Mouse (Mus musculus) adrenal gland, postnatal 25 days (tissue): ENCODE measurements around the gene Srgap2. TPM values are rescaled to one million over a fixed set of nuclear protein-coding genes. Genes with fewer than 3 reads are reported as not detected.
A peak's percentile ranks its signal among the peaks of the same experiment; 100 is the strongest.

Experiments
- DNase-seq: peaks from one replicate; pipeline ENCODE4 v3.0.0; 2021; ENCODE audit warnings: mixed read lengths
- total RNA-seq: library from RNA; stranded (reverse); gene quantifications from 2 replicates; pipeline ENCODE4 v1.2.3, GENCODE M21; 2021

Gene Srgap2
- total RNA-seq, 1 experiment from 2014 or later = 29.5 TPM

DNA sequence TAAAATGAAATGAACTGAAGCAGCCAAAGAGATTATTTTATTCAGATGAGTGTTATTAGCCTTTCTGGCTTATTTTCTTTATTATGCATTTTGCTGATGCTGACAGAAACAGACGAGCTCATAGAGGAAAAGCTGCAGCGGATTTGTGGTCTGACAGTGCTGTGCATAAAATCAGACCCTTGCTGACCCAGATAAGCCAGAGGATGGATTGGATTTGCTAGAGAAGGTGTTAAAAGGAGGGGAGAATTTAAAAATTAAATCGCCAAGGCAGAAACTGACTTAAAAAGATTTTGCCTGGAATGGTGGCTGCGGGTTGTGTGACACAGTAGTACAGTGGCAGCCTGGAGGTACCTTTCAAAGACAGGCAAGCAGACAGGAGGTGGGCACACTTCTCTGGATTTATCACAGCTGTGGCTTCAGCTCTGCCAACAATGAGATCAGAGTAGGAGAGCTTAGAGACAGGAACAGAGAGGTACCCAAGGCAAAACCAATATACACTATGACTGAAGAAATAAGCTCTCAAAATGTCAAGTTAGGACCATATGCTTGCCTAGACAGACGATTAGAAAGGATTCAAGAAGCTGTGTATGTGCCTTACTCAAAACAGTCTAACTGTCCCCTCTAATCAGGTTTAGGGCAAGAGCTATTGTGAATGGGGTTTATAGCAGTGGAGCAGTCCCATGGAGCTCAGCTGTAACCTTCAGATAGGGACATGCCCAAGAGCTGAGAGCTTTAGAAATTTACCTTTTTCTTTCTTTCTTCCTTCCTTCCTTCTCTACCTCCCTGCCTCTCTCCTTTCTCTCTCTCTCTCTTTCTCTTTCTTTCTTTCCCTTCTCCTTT lies 109.1 kb downstream of the Srgap2 start:
- DNase-seq = no peak

DNA sequence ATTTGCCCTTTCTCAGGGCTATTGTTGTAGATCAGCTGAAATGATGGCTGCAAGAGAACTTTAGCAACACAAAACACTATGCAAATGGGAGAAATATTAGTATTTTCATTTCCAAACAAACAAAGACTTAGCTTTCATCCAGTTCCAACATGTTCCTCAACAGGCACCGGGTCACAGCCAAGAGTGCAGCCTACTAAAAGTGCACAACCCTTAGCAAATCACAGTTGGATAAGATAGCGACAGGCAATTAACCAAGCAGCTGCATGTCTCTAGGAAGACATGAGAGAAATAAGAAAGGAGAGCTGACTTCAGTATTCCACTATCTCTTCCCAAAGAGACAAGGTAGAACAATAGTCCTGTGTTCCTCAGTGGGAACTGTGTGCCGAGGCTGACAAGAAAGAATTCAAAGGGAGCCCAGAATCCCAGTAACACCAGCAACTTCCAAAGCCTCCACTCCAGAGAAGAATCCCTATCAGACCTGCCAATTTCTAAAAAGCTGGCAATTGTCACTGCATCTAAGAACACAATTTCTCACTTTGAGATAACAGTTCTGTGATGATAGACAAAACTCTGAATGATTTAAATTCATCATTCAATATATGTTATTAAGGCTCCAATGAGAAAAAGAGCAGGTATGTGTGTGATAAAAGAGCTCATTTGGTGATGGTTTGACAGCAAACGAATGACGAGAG lies 109.9 kb downstream of the Srgap2 start:
- no peak for DNase-seq

DNA sequence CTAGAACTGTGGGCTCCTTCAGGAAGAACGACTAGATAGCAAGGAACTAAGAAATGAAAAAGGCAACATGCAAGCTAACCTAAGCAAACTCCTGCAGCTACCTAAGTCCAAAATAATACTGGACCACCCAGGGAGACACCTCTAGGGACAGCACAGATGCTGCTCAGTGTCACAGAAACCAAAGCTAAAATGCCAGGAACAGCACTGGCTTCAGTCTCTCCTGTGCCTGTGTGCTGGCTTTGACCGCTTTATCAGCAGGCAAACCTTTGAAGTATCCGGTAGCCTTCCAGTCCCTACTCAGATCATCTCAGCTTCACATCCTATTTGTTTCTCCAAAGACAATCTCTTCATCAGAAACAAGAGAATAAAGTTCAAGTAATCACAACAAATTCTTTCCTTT lies 123.6 kb downstream of the Srgap2 start:
- no peak for DNase-seq

- no peak for DNase-seq
Measured at GRCm38 (mm10) chr1:131400844-131401243, 126.3 kb downstream of the Srgap2 start.

- no peak for DNase-seq
Measured at GRCm38 (mm10) chr1:131398181-131398580, 129.0 kb downstream of the Srgap2 start.

DNA sequence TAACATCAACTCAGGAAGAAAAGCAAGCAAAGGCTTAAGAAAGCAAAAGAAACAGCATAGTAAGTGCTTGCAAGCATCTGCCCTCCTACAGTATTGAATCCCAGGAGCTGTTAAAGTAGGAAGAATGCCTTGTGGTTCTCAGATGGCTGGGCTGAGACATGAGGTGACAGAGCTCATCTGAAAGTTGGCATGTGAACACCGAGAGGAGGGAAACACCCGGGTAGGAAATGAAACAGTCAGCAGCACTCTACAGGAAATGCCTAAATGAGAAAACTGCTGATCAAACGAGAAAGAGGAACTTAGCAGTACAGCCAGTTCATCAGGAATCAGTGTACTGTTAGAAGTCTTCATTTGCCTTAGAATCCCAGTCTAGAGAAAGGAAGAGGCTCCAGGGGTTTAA lies 142.7 kb downstream of the Srgap2 start:
- no peak for DNase-seq

DNA sequence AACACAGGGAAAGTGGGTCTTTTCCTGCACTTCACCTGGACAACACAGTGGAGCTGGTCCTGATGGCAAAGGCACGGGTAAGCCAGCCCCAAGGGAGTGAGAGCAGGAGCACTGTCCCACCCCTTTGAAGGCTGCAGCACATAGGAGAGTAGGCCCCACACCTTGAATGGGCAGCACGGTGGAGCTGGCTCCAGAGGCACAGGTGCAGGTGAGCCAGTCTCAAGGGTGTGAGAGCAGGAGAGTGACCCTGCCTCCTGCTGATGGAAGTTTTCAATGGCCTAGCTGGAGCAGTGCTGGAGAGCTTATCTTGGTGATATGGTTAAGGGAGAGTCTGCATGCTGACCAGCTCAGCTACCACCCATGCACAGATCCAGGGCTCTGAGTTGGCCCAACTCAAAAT lies 145.0 kb downstream of the Srgap2 start:
- DNase-seq = no peak

- no peak for DNase-seq
Measured at GRCm38 (mm10) chr1:131380254-131380653, 146.9 kb downstream of the Srgap2 start.

GRCm38 (mm10) chr1:131378914-131379474 lies 148.2 kb downstream of the Srgap2 start:
- no peak for DNase-seq

DNA sequence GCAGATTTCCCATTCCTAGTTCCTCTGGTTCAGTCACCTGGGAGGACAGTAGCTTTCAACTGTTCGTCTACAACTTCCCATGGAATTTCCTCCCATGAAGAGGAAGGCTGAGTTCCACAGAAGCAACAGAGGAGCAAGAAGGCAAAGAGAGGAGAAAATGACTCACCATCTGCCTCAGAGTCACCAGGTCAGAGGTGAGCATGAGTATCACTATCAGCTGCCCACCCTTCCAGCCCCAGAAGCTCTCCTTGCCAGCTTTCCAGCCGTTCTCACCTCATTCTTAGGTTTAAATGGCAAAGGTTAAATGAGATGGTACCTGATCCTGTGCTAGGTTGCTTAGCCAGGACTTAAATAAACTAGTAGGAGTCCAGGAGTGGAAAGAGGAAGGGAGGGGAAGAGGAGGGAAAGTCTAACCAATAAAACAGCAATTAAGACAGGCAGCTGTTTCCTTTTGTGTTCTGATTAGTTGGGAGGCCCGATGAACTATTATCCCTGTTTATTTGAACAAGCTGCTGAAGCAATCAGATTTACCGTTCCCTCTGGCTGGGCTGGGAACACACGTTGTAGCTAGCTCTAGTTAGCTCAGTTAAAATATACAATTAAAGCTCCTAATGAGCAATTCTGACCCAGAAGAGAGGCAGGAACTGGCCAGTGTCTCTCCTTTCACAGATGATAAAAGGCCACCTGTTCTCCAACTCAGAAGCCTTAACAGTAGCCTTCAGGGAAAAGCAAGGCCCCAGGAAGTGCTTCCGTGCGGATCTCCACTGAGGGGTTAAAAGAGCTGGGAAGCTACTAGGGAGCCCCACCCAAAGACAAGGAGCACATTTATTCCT lies 148.9 kb downstream of the Srgap2 start:
- DNase-seq = no peak

GRCm38 (mm10) chr1:131365832-131366231 lies 161.3 kb downstream of the Srgap2 start:
- DNase-seq = no peak

DNA sequence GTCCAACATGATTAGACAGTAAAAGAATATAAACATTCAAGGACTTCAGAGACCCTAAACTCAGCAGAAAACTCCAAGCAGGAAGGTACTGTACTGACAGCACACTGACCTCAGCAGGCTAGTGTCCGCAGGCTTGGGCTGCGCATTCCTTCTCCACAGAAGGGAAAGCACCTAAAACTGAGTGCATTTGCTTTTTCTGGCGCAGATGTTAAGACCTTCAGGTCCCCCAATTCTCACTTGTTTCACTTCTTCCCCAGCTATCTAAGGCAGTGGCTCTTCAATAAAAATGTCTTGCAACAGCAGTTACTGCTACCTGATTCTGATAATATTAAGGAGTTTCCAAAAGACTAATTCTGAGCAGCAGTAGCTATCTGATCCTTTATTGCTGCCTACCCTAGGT lies 162.7 kb downstream of the Srgap2 start:
- no peak for DNase-seq

DNA sequence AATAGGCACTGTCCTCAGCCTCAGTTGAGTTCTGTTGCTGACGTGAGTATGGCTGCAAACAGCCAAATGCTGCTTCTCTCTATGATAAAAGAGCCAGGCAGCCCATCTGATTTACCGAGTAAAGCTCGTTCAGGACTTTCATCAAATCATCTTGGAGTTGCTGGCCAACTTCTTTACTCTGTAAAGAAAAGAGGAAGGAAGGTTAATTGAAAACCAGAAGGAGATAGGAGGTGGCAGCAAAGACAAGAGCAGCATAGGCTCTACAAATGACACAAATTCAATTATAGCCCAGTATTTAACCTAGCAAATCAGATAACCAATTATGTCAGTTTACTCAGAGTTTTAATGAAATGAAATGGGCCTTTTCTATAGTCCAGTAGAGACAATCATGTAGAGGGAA lies 163.3 kb downstream of the Srgap2 start:
- no peak for DNase-seq

GRCm38 (mm10) chr1:131362089-131362488 lies 165.1 kb downstream of the Srgap2 start:
- DNase-seq = no peak

DNA sequence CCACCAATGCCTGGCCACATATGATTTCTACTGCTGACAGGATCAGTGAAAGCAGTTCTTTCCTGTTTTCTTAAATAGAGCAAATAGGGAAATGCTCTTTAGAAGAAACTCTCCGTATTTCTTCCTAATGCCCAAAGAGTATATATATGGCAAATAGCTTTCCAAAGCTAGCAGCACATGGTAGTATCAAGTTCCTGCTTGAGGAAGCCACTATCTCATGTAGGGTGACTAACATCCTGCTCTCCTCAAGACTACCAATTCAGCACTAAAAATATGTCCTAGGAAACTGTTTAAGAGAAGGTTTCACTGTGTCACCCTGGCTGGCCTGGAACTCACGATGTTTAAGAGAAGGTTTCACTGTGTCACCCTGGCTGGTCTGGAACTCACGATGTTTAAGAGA lies 166.4 kb downstream of the Srgap2 start:
- DNase-seq = no peak

DNA sequence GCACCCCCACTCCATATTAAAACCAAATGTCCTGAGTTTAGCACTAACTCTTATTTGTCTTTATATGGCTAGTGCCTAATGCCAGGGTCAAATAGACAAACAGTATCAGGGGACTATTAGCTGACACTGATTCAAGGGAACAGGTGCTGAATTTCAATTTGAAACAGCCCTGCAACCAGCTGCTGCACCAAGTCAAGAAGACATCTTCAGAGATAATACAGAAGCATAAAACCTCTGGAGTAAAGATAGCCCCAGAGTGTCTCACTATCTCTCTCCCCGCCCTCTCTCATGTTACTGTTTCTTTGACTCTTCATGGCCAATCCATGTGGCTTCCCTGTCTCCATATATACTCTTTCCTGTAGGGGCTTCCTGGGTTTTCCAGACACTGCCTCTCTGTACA lies 167.5 kb downstream of the Srgap2 start:
- no peak for DNase-seq

- DNase-seq = no peak
Measured at GRCm38 (mm10) chr1:131357213-131357612, 169.9 kb downstream of the Srgap2 start.

- DNase-seq = peak; percentile 9
Measured at GRCm38 (mm10) chr1:131351436-131351835, 175.7 kb downstream of the Srgap2 start.

GRCm38 (mm10) chr1:131349993-131350510 lies 177.1 kb downstream of the Srgap2 start:
- no peak for DNase-seq

- no peak for DNase-seq
Measured at GRCm38 (mm10) chr1:131347708-131348107, 179.4 kb downstream of the Srgap2 start.

DNA sequence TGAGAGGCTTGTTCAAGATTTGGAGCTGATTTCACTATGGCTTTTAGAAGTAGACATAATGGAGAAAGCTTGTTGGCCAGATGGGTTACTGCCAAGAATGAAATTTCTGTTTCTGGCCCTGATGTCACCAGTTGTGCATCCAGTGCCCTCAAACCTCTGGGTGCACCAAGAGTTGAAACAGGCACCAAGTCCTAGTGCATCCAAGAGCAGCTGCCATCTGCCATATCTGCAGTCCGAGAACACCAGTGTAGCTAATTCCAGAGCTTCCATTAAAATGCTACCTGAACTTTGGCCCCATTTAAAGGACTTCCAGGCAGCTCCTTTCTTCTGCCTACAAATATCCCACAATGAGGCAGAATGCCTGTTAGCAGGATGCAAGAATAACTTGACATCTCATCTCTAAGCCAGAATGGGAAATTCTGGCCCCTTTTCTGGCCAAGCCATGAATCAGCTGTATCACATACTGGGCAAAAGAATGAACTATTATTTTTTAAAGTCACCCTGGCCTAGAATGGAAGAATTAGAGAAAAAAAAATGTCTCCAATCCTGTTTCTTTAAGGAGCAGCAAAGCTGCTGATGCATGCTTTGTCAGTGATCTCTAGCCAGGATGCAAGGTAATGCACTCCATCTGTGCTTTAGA lies 180.1 kb downstream of the Srgap2 start:
- DNase-seq = no peak
